Mouse (Mus musculus) monocyte, adult 2 months (primary cell): Measurements from ENCODE around the gene Sfxn3.
"Not testable (repeated sequence)": the region's sequence is repeated elsewhere in the genome, so short reads cannot be mapped to it uniquely, and the experiment has no call there.

Source experiments
- DNase-seq, 2 experiments: peaks; one replicate each; pipeline ENCODE4 v3.0.0; 2022; ENCODE audit warnings: low spot score in 2 of 2, low read depth in 1 of 2

The Sfxn3 gene

GRCm38 (mm10) chr19:45017909-45018308 is 29.4 kb upstream of the Sfxn3 start:
- peak in 1 of 2 experiments; percentile 17 for DNase-seq

- DNase-seq: no peak
Measured at GRCm38 (mm10) chr19:45018351-45018831, 28.9 kb upstream of the Sfxn3 start.

GRCm38 (mm10) chr19:45020348-45020747 is 27.0 kb upstream of the Sfxn3 start:
- DNase-seq: no peak

GRCm38 (mm10) chr19:45021362-45021761 is 25.9 kb upstream of the Sfxn3 start:
- no peak for DNase-seq

GRCm38 (mm10) chr19:45023993-45024392 is 23.3 kb upstream of the Sfxn3 start:
- no peak for DNase-seq

GRCm38 (mm10) chr19:45024775-45025174 is 22.5 kb upstream of the Sfxn3 start:
- no peak for DNase-seq

- DNase-seq: no peak
Measured at GRCm38 (mm10) chr19:45025937-45026568, 21.2 kb upstream of the Sfxn3 start.

- no peak for DNase-seq
Measured at GRCm38 (mm10) chr19:45026958-45027670, 20.2 kb upstream of the Sfxn3 start.

GRCm38 (mm10) chr19:45027848-45028247 is 19.5 kb upstream of the Sfxn3 start:
- DNase-seq: no peak

- DNase-seq: no peak
Measured at GRCm38 (mm10) chr19:45028746-45029145, 18.6 kb upstream of the Sfxn3 start.

GRCm38 (mm10) chr19:45029571-45029970 is 17.7 kb upstream of the Sfxn3 start:
- no peak for DNase-seq

GRCm38 (mm10) chr19:45030111-45030510 is 17.2 kb upstream of the Sfxn3 start:
- DNase-seq: peak in 1 of 2 experiments; percentile 40

- DNase-seq: peak in 1 of 2 experiments; percentile 44
Measured at GRCm38 (mm10) chr19:45030746-45031693, 16.3 kb upstream of the Sfxn3 start.

- peak in 1 of 2 experiments; percentile 48 for DNase-seq
Measured at GRCm38 (mm10) chr19:45031780-45032179, 15.5 kb upstream of the Sfxn3 start.

GRCm38 (mm10) chr19:45032570-45033332 is 14.6 kb upstream of the Sfxn3 start:
- no peak for DNase-seq

- DNase-seq: peak in 1 of 2 experiments; percentile 32
Measured at GRCm38 (mm10) chr19:45036867-45037266, 10.4 kb upstream of the Sfxn3 start.

GRCm38 (mm10) chr19:45038198-45038597 is 9.1 kb upstream of the Sfxn3 start:
- not testable (repeated sequence) for DNase-seq

GRCm38 (mm10) chr19:45040214-45040613 is 7.1 kb upstream of the Sfxn3 start:
- no peak for DNase-seq

- DNase-seq: no peak
Measured at GRCm38 (mm10) chr19:45044389-45044927, 2.8 kb upstream of the Sfxn3 start.

- DNase-seq: no peak
Measured at GRCm38 (mm10) chr19:45045236-45045635, 2.1 kb upstream of the Sfxn3 start.
